Mouse (Mus musculus) lung, postnatal 25 days (tissue): ENCODE measurements around the gene Esd.

Source experiments
- DNase-seq: peaks from one replicate; pipeline ENCODE4 v3.0.0; 2022; ENCODE audit warnings: low spot score

Gene Esd

GRCm38 (mm10) chr14:74794931-74795330 is 62.8 kb downstream of the Esd start:
- no peak for DNase-seq

GRCm38 (mm10) chr14:74797386-74798062 is 65.4 kb downstream of the Esd start:
- DNase-seq, result no peak

GRCm38 (mm10) chr14:74798063-74798890 is 66.2 kb downstream of the Esd start:
- no peak for DNase-seq
